Mouse (Mus musculus): ENCODE results near the gene Rsph3b. TPM values are rescaled to one million over a fixed set of nuclear protein-coding genes. Genes with fewer than 3 reads are reported as not detected.
"Not testable (repeated sequence)": the region's sequence is repeated elsewhere in the genome, so short reads cannot be mapped to it uniquely, and the experiment has no call there.

Rsph3b gene
- polyA plus RNA-seq, 1 experiment from 2014 or later: 59.6 TPM

- H3K4me2 ChIP-seq; H3K36me3 ChIP-seq (replicated peaks); H3K27ac ChIP-seq; H3K9ac ChIP-seq; H3K9me3 ChIP-seq; ATAC-seq (replicated peaks); H3K4me3 ChIP-seq; H3K4me1 ChIP-seq; H3K27me3 ChIP-seq (replicated peaks): not testable (repeated sequence)
- 50% methylated on average over 1 of the region's 1 CpGs for WGBS
Observed at GRCm38 (mm10) chr17:6967673-6968072, 19.2 kb upstream of the Rsph3b start.

GRCm38 (mm10) chr17:6965364-6965763 is 16.9 kb upstream of the Rsph3b start:
- H3K9me3 ChIP-seq; H3K36me3 ChIP-seq (replicated peaks); H3K4me3 ChIP-seq; H3K9ac ChIP-seq; ATAC-seq (replicated peaks); H3K27me3 ChIP-seq (replicated peaks); H3K4me2 ChIP-seq; H3K4me1 ChIP-seq; H3K27ac ChIP-seq: not testable (repeated sequence)
- WGBS: 17% methylated on average over 6 of the region's 6 CpGs

- not testable (repeated sequence) for H3K36me3 ChIP-seq (replicated peaks); H3K4me3 ChIP-seq; H3K4me1 ChIP-seq; ATAC-seq (replicated peaks); H3K4me2 ChIP-seq; H3K27ac ChIP-seq; H3K27me3 ChIP-seq (replicated peaks); H3K9ac ChIP-seq; H3K9me3 ChIP-seq
- WGBS: 72% methylated on average over 4 of the region's 4 CpGs
Observed at GRCm38 (mm10) chr17:6962936-6963335, 14.5 kb upstream of the Rsph3b start.

GRCm38 (mm10) chr17:6962339-6962738 is 13.9 kb upstream of the Rsph3b start:
- not testable (repeated sequence) for H3K27me3 ChIP-seq (replicated peaks); H3K9ac ChIP-seq; H3K27ac ChIP-seq; H3K4me1 ChIP-seq; H3K4me2 ChIP-seq; ATAC-seq (replicated peaks); H3K36me3 ChIP-seq (replicated peaks); H3K4me3 ChIP-seq; H3K9me3 ChIP-seq
- 87% methylated on average over 4 of the region's 6 CpGs for WGBS

GRCm38 (mm10) chr17:6961181-6962000 is 12.9 kb upstream of the Rsph3b start:
- not testable (repeated sequence) for H3K36me3 ChIP-seq (replicated peaks); H3K9me3 ChIP-seq; H3K27me3 ChIP-seq (replicated peaks); H3K9ac ChIP-seq; H3K4me1 ChIP-seq
- H3K27ac ChIP-seq: 0 out of 2 replicates have a peak overlapping the region, but pooled peaks have one; percentile 58
- ATAC-seq (replicated peaks): peak; percentile 97
- peak overlapping the region; percentile 45 for H3K4me2 ChIP-seq
- peak overlapping the region; percentile 50 for H3K4me3 ChIP-seq
- WGBS: 1% methylated on average over 18 of the region's 48 CpGs

- Histone ChIP-seq H3K4me2 (peak within 1 kb of the TSS; percentile 45), H3K27ac (peak within 1 kb of the TSS; percentile 65; the same call in 1 of the 2 replicates), H3K4me3 (peak within 1 kb of the TSS; percentile 50), H3K9ac (peak within 1 kb of the TSS; percentile 50)
- not testable (repeated sequence) for H3K4me1 ChIP-seq; H3K36me3 ChIP-seq (replicated peaks); H3K27me3 ChIP-seq (replicated peaks); H3K9me3 ChIP-seq; ATAC-seq (replicated peaks)
- 2% methylated on average over 47 of the region's 51 CpGs for WGBS
Observed at GRCm38 (mm10) chr17:6960776-6961175, 12.3 kb upstream of the Rsph3b start, which contains the start of gene Tagap1. Gene Tagap1, minus strand, starts transcription at chr17:6961156.

- H3K4me2 ChIP-seq: peak overlapping the region; percentile 45
- H3K27ac ChIP-seq; H3K9ac ChIP-seq; H3K4me1 ChIP-seq; H3K36me3 ChIP-seq (replicated peaks); H3K9me3 ChIP-seq; H3K27me3 ChIP-seq (replicated peaks); ATAC-seq (replicated peaks): not testable (repeated sequence)
- WGBS: under 1% methylated on average over 12 of the region's 12 CpGs
- H3K4me3 ChIP-seq: peak overlapping the region; percentile 50
Observed at GRCm38 (mm10) chr17:6960349-6960748, 11.9 kb upstream of the Rsph3b start.

- not testable (repeated sequence) for H3K27ac ChIP-seq
Observed at GRCm38 (mm10) chr17:6959543-6960259, 11.2 kb upstream of the Rsph3b start.

GRCm38 (mm10) chr17:6958881-6959280 is 10.4 kb upstream of the Rsph3b start:
- H3K27ac ChIP-seq; H3K4me1 ChIP-seq; H3K36me3 ChIP-seq (replicated peaks); H3K4me2 ChIP-seq; H3K9me3 ChIP-seq; H3K9ac ChIP-seq; ATAC-seq (replicated peaks); H3K4me3 ChIP-seq; H3K27me3 ChIP-seq (replicated peaks): not testable (repeated sequence)
- 92% methylated on average over 7 of the region's 8 CpGs for WGBS

More at GRCm38 (mm10) chr17:6959543-6960259, 11.2 kb upstream of the Rsph3b start:
- not testable (repeated sequence) for H3K9me3 ChIP-seq; H3K36me3 ChIP-seq (replicated peaks); H3K4me1 ChIP-seq; H3K27me3 ChIP-seq (replicated peaks); H3K9ac ChIP-seq; ATAC-seq (replicated peaks)
- WGBS: 61% methylated on average over 5 of the region's 6 CpGs
- peak overlapping the region; percentile 50 for H3K4me3 ChIP-seq
- H3K4me2 ChIP-seq: peak overlapping the region; percentile 45

GRCm38 (mm10) chr17:6948769-6949228 is 317 bp upstream of the Rsph3b start:
- Histone ChIP-seq H3K4me3 (peak overlapping the region; percentile 59), H3K4me2 (peak overlapping the region; percentile 63), H3K27ac (peak overlapping the region; percentile 89), H3K9ac (peak overlapping the region; percentile 53)
- peak; percentile 51 for ATAC-seq (replicated peaks)
- not testable (repeated sequence) for H3K36me3 ChIP-seq (replicated peaks); H3K27me3 ChIP-seq (replicated peaks); H3K4me1 ChIP-seq; H3K9me3 ChIP-seq
- 12% methylated on average over 9 of the region's 9 CpGs for WGBS

- H3K9me3 ChIP-seq; H3K27me3 ChIP-seq (replicated peaks); H3K36me3 ChIP-seq (replicated peaks); H3K4me1 ChIP-seq; H3K9ac ChIP-seq: not testable (repeated sequence)
- Histone ChIP-seq H3K4me3 (peak overlapping the region; percentile 59), H3K4me2 (peak overlapping the region; percentile 63), H3K27ac (0 out of 2 replicates have a peak overlapping the region, but pooled peaks have one; percentile 89)
- 0% methylated on average over 1 of the region's 8 CpGs for WGBS
- ATAC-seq (replicated peaks): peak; percentile 48
Observed at GRCm38 (mm10) chr17:6947637-6947983, 872 bp downstream of the Rsph3b start.

GRCm38 (mm10) chr17:6942560-6942959 is 5.9 kb downstream of the Rsph3b start:
- not testable (repeated sequence) for H3K4me3 ChIP-seq; H3K27ac ChIP-seq; H3K9me3 ChIP-seq; H3K4me1 ChIP-seq; H3K36me3 ChIP-seq (replicated peaks); H3K4me2 ChIP-seq; H3K27me3 ChIP-seq (replicated peaks); H3K9ac ChIP-seq; ATAC-seq (replicated peaks)
- WGBS: no CpG with 5 or more reads among the region's 4 CpGs

All from midbrain, embryonic 15.5 days (tissue).